Mouse (Mus musculus) frontal cortex, postnatal 10 days (tissue): ENCODE measurements around the gene Mapk1.

ENCODE experiments used
- DNase-seq, 2 experiments: peaks; one replicate each; pipeline ENCODE4 v3.0.0; 2022; ENCODE audit warnings: low spot score in 2 of 2, mixed read lengths in 1 of 2

Gene Mapk1

GRCm38 (mm10) chr16:17015853-17016230 lies 32.7 kb downstream of the Mapk1 start:
- no peak for DNase-seq

DNA sequence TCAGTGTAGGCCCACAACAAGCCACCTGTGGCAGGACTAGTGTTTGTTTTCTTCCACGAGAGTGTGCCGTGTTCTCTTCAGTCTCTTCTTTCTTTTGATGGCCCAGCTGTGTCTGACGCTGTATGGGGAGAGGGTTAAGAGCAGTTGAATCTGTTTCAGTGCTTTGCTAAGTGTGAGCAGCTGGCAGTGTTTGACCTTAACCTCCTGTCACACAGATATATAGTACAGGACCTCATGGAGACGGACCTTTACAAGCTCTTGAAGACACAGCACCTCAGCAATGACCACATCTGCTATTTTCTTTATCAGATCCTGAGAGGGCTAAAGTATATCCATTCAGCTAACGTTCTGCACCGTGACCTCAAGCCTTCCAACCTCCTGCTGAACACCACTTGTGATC lies 34.9 kb downstream of the Mapk1 start:
- DNase-seq: no peak

DNA sequence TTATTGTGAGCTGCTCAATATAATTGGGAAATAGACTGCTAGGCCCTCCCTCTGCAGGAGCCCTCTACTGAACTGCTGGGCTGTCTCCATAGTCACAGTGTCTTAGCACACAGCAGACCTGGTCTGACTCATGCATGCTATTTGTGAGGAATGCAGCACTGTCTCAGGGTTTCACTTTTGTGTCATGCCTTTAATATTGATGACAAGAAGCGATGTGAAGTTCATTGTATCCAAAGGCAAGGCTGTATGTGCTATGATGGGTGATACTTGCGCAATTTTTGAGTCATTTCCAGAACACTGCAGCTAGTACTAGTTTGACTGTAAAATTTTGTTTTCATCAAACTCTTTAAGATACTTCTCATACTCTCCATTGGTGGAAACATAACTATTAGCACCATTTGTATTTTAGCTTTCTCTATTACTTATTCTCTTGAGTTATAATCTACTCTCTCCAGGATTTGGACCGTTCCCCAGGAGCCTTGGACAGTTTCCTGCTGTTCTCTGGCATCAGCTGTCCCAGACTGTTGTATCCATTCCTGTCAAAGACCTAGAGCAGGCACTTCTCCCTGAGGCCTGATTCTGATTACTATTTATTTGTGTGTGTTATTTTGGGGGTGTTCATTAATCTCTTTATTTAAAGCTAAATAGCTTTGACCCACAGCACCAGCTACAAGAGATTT lies 41.4 kb downstream of the Mapk1 start:
- no peak for DNase-seq

DNA sequence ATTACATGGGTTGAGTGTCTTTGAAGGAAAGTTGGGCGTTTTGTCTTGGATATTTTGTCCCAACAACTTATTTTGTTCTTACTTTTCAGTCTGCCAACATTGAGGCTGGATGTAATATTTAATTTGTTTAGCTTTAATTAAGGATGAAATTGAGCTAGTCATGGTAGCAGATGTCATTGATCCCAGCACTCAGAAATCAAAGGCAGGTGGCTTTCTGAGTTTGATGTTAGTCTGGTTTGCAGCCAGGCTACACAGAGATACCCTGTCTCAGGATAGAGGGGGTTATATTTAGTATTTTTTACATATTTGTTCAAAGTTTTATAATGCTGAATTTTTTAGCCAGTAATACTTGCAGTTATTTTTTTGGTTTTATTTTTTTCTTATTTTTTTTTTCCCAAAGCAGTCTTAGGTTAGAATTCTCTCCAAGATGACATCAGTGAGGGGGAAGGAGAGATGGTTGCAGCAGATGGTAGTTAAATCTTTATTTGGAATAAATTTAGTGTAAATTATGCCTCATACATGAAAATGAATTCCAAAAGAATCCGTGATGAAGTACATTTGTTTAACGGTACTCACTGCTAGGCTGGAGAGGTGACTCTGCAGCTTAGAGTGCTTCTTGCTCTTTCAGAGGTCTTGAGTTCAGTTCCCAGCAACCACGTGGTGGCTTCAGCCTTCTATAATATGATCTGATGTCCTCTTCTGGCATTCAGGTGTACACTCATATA lies 47.0 kb downstream of the Mapk1 start:
- no peak for DNase-seq

GRCm38 (mm10) chr16:17033754-17034153 lies 50.6 kb downstream of the Mapk1 start:
- DNase-seq: no peak

GRCm38 (mm10) chr16:17040716-17041115 lies 57.5 kb downstream of the Mapk1 start:
- no peak for DNase-seq

DNA sequence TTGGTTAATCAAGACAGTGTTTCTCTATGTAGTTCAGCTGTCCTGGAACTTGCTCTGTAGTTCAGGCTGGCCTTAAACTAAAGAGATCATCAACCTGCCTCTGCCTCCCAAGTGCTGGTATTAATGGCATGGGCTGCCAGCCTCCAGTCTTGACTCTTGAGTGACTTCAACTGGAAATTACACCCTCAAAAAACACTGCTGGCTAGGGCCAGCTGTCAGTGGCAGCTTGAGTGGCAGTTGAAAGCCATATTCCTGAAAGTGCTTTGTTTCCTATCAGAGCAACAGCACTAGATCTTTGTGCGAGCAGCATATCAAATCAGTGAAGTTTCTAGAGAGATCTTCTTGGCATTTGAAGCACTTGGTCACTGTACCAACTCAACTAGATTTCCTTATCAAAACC lies 58.2 kb downstream of the Mapk1 start:
- no peak for DNase-seq

DNA sequence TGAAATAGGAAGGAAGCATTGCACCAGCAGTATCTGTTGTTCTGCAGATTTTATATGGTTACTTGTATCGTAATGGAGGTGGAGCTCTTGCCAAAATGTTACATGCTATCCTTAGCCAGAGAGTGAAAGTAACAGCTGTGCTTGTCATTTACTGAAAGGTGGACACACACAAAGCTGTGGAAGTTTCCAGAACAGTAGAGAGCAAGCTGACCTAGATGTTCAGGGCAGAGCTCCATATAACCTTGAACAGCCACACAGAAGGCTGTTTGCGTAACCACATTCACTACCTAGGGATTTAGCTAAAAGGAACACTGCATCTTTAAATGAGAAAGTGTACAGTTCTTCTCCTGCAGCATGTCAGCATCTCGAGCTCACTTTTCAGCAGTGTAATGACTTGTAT lies 61.1 kb downstream of the Mapk1 start:
- DNase-seq: no peak

DNA sequence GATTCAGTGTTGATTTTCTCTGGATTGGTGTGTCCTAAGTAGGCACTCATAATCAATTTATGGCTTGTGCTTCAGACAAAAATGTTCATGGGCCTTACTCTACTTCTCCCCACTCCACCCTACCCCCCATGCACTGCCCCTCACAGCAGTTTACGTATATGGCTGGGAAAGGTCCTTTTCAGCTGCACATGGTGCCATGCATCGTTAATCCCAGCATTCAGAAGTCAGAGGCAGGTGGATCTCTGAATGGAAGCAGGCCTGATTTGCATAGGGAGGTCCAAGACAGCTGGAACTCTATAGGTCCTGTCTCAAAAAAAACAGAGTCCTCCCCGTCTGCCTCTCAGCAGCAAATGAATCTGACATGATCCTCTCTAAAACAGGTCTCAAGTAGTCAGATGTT lies 62.1 kb downstream of the Mapk1 start:
- DNase-seq: no peak

- DNase-seq: no peak
These were observed 66.7 kb downstream of the Mapk1 start for GRCm38 (mm10) chr16:17049886-17050285.

- no peak for DNase-seq
These were observed 68.9 kb downstream of the Mapk1 start for GRCm38 (mm10) chr16:17052087-17052486.

GRCm38 (mm10) chr16:17053903-17054302 lies 70.7 kb downstream of the Mapk1 start:
- no peak for DNase-seq

GRCm38 (mm10) chr16:17055584-17055983 lies 72.4 kb downstream of the Mapk1 start:
- peak in 1 of 2 experiments; percentile 57 for DNase-seq

DNA sequence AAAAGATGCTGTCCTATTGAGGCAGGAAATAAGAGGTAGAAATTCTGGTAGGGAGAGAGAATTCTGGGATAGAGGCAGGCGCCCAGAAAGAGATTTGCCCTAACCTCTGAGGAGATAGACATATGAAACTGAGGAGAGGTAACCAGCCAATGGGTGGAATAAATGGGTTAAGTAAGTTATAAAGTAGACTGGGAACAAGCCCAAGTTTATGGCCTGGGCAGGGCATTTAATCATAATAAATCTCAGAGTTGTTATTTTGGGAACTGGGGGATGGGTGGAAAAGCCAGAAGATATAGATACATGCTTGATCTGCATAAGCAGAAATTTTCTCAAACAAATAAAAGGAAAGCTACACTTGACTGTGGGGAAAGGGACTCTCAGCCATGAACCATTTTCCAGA lies 79.2 kb downstream of the Mapk1 start:
- no peak for DNase-seq

DNA sequence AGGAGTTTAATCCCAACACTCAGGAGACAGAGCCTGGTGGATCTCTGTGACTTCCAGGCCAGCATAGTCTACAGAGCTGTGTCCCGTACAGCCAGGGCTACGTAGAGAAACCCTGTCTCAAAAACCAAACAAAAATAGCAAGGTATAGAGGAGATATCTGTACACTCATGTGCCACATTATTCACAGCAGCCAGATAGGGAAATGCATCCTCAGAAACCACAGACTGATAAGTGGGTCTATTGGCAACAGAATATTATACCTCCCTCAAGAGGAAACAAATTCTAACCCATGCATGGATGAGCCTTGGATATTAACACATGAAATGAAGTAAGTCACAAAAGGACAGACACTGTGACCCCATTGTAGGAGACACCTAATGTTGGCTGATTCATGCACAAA lies 84.4 kb downstream of the Mapk1 start:
- no peak for DNase-seq

DNA sequence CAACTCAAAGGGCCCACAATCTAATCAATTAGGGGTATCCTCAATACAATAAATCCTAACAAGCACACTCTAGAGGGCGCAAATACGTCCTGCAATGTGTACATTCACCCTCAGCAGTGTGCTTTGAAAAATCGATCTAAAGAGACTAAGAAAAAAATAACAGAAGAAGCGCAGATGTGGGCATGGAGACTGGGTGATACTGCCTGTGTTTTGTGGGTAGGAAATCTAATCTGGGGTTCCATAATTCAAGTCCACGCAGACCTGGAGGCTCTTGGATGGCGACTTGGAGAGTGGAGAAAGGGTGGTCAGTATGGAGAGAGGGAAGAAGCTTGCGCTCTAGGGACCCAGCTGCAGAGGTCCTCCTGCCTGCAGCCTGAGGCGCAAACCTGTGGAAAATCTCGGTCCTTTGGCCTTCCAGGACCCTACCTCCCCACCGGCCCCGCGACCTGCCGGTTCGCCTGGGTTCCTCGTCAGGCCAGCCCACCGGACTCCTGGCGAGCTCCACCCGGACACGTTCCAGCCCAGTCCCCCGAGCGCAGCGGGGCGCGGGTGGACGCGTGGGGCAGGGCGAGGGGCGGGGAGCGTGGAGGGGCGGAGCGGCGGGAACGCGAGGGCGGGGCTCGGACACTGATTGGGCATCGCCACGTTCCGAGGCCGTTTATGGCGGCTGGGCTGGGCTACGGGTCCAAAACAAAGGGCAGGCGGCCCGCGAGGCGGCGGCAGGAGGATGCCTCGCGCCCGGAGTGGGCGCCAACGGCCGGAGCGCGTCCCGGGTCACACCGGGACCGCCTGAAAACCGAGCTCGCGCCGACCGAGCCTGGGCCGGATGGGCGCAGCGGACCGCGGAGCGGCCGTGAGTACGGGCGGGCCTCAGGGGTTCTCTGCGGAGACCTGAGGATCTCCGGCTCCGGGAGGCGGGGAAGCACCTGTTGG lies 86.6 kb downstream of the Mapk1 start, which contains the start of gene Ypel1:
Gene Ypel1 (plus strand): TSS at position 186 of the 933 bp plus-strand sequence.
- DNase-seq: peak in 1 of 2 experiments; percentile 84

DNA sequence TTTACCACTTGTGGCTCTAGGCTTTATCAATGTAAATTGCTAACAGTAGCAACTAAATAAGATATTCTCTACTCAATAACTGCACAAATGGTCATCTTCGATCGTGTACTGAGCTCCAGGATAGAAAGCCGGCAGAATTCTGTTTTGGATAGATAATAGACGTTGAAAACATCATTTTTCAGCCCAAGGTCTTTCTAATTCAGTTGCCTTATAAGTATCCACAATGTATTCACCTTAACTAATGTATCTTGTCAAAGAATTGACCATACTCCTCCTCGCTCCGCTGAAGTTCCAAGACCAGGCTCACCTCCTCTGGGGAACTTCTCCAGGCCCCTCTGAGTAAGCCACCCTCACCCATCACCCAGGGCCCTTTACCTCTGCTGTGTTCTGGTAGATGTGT lies 87.5 kb downstream of the Mapk1 start:
- DNase-seq: no peak

DNA sequence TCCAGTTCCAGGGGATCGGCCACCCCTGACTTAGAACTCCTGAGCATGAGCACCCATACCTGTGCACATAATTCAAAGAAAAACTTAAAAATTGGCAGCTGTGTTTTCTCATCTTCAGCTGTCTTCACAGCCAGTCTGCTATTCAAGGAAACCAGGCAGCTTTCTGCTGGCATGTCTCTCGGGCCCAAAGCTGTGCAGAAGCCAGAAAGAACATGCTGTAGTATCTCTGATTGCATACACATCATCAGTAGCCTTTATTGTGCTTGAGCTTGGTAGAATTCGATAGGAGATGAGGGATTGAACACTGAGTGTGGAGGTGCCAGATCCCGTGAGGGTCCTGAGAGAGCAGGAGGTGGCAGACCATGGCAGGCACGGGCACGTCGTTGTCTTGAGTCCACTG lies 89.8 kb downstream of the Mapk1 start:
- DNase-seq: no peak

- DNase-seq: no peak
These were observed 93.1 kb downstream of the Mapk1 start for GRCm38 (mm10) chr16:17076301-17076700.

DNA sequence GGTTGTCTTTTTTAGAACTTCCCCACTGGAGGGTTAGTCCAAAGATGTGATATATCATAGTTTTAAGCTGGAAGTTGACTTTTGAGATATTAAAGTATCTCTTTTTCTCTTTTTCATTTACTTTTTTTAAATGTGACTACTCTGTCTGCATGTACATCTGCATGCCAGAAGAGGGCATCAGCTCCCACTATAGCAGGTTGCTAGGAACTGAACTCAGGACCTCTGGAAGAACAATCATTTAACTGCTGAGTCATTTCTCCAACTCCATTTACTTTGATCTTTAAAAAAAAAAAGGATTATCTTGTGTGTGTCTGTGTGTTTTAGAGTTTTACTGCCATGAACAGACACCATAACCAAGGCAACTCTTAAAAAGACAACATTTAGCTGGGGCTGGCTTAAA lies 93.7 kb downstream of the Mapk1 start:
- no peak for DNase-seq

DNA sequence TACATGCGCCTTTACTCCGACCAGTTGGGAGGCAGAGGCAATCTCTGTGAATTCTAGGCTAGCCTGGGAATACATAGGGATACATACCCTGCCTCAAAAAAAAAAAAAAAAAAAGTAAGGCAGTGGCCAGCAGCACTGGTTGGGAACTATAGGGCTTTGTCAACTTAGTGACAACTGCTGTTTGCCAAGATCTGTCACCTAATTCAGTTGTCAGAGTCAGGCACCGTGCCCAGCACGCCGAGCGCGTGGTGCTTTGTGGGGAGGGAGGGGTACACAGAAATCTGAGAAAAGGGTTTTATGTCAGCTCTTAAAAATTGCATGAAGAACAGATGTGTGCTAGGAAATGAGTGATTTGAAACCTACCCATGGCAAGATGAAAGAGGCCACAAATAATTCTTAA lies 94.9 kb downstream of the Mapk1 start:
- DNase-seq: no peak

DNA sequence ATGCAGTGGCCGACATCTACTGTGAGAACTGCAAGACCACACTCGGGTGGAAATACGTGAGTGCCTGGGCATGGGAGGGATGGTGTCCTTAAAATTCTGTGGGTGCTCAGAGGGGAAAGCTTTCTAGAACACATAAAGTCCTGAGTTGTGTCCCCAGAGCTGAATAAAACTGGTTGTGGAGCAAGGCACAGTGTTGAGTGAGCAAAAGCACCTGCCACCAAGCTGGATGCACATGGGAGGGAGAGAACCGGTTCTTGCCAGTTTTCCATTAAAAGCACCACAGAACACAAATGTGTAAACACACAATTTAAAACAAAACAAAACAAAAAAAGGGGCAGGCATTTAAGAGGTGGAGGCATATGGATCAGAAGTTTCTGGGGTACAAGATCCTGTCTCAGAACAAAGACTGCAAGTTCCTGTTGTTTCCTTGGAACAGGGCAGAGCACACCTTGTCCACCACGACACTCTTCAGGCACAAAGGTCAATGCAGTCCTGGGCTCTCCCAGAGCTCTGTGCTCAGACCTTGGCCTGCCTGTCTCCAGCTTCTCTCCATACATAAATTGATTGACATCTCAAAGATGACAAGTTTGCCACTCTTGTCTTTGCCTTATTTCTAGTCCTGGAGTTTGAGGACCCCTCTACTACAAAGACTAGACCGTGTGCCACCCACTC lies 99.1 kb downstream of the Mapk1 start:
- DNase-seq: no peak
